Mouse (Mus musculus): Measurements from ENCODE around the gene Fsd1. TPM values are rescaled to one million over a fixed set of nuclear protein-coding genes. Genes with fewer than 3 reads are reported as not detected.
"Not testable (repeated sequence)": the region's sequence is repeated elsewhere in the genome, so short reads cannot be mapped to it uniquely, and the experiment has no call there.

The Fsd1 gene
- 21.6 TPM in 2 replicates for polyA plus RNA-seq (2015; fragmentation: Nextera tagmentation; extraction: Ambion mirVana)

DNA sequence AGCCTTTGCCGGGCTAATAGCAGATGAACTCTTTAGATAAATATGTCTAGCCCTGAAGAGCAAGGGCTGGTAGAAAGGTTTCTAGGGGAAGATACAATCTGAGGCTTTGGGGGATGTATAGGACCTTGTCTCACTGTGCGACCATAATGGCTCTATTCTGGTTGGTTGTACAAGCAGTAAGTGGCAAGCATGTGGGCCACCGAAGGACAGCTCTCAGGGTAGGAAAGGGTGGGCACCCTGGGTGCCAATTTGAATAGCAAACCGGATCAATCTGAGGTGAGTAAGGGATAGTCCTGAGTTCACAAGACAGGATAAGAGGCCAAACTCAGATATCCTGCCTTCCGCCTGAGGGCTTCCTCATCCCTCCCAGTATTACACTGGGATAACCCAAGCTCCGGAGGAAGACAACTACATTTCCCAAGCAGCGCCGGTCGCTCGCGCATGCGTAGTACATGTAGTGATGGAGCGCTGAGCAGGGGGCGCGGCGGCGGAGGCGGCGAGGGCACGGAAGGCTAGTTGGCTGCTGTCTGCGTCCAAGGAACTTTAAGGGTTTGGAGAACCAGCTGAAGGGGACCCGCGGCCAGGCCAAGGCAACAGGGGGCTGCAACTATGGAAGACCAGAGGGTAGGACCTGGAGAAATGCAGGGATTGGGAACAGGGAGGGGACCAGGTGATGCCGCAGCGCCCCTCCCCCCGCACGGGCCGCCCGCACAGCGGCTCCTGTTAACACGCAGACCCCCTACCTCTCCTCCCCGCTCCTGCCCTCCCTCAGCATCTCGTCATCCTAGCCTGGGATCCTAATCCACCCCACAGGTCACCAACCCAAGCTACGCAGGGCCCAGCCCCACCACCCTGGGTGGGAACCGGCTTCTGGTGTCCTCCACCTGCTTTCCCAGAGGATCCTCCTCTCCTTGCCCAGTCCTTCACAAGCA lies at the start of gene Fsd1:
Fsd1 (plus strand) TSS at position 480 of the 932 bp plus-strand sequence.
- Histone ChIP-seq H3K9ac (replicated peaks; ENCODE audit: low read length) (peak within 1 kb of the TSS; percentile 45), H3K9me3 (ENCODE audit: low read length) (no peaks in the 10 kb centered on the region), H3K27ac (ENCODE audit: low read length) (no peak within 1 kb of the TSS), H3K4me3 (ENCODE audit: low read length) (peak within 1 kb of the TSS; percentile 55), H3K4me1 (ENCODE audit: insufficient read depth, low read length) (no peaks in the 10 kb centered on the region), H3K27me3 (ENCODE audit: insufficient read depth, low read length) (no peaks in the 10 kb centered on the region), H3K36me3 (ENCODE audit: insufficient read depth, low read length) (no peaks in the 10 kb centered on the region), H3K4me2 (replicated peaks; ENCODE audit: low read depth, low read length) (peak within 1 kb of the TSS; percentile 77)
- 9% methylated on average over 34 of the region's 35 CpGs for WGBS
- ATAC-seq (ENCODE audit: low FRiP score, low TSS enrichment): peak; percentile 77

DNA sequence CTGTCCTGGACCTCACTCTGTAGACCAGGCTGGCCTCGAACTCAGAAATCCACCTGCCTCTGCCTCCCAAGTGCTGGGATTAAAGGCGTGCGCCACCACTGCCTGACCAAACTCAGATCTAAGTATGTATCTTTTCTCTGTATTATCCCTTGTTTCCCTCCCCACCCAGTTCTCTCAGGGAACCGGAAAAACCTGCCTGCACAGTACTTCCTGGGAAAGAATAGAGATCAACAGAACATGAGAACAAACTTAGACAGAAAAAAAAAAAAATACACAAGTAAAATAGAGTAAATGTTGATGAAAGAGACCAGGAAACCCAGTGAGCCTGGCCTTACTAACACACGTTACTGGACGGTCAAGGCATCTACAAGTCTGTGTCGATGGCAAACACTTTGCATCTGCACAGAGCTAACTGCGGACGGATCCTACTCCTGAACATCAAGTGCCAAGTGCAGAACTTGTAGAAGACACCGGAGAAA lies 41.9 kb upstream of the Fsd1 start:
- H3K4me1 ChIP-seq (ENCODE audit: insufficient read depth, low read length); H3K9me3 ChIP-seq (ENCODE audit: low read length); ATAC-seq (ENCODE audit: low FRiP score, low TSS enrichment); H3K36me3 ChIP-seq (ENCODE audit: insufficient read depth, low read length); H3K27me3 ChIP-seq (ENCODE audit: insufficient read depth, low read length): not testable (repeated sequence)
- WGBS: 21% methylated on average over 10 of the region's 10 CpGs
- H3K9ac ChIP-seq (replicated peaks; ENCODE audit: low read length): peak overlapping the region; percentile 62
- peak overlapping the region; percentile 90 for H3K27ac ChIP-seq (ENCODE audit: low read length)
- H3K4me3 ChIP-seq (ENCODE audit: low read length): peak overlapping the region; percentile 52
- peak overlapping the region; percentile 86 for H3K4me2 ChIP-seq (replicated peaks; ENCODE audit: low read depth, low read length)

DNA sequence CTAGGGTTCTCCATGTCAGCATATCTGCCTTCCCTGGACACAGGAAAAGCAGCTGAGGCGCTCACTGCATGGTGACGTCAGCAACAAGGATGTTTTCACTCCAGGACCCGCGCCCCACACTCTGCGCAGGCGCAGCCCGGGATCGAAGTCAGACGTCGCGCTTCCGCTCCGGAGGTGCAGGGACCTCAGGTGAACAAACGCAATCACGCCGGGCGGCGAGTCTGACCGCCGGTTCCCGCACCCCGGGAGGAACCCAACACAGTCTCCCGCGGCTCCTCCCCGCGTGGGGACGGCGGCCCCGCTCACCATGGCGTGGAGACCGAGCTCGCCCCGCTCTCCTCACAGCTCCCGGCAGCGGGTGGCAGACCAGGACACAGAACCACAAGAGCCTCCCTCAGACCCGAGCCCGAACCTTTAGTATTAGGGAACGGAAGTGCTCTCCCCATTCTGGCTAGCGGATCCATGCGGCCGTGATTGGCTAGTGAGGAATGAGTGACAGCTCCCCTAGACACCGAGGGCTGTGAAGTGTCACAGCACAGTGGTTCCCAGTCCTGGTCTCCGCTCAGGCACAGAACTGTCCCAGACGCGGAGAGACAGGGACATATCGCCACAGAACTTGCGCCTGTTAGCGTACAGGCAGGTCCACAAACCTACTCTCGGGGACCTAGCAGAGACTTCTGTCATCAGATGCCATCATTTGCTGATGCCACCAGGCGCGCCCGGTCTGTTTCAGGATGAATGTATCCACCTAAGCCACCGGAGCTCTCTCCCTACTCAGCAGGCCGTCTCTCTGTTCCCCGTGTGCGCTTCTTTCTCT lies 41.2 kb upstream of the Fsd1 start:
- ATAC-seq (ENCODE audit: low FRiP score, low TSS enrichment): peak; percentile 99
- under 1% methylated on average over 52 of the region's 56 CpGs for WGBS
- H3K9me3 ChIP-seq (ENCODE audit: low read length); H3K27me3 ChIP-seq (ENCODE audit: insufficient read depth, low read length); H3K4me1 ChIP-seq (ENCODE audit: insufficient read depth, low read length); H3K36me3 ChIP-seq (ENCODE audit: insufficient read depth, low read length): not testable (repeated sequence)
- Histone ChIP-seq H3K4me3 (ENCODE audit: low read length) (peak overlapping the region; percentile 52), H3K27ac (ENCODE audit: low read length) (peak overlapping the region; percentile 90), H3K4me2 (replicated peaks; ENCODE audit: low read depth, low read length) (peak overlapping the region; percentile 86), H3K9ac (replicated peaks; ENCODE audit: low read length) (peak overlapping the region; percentile 67)

DNA sequence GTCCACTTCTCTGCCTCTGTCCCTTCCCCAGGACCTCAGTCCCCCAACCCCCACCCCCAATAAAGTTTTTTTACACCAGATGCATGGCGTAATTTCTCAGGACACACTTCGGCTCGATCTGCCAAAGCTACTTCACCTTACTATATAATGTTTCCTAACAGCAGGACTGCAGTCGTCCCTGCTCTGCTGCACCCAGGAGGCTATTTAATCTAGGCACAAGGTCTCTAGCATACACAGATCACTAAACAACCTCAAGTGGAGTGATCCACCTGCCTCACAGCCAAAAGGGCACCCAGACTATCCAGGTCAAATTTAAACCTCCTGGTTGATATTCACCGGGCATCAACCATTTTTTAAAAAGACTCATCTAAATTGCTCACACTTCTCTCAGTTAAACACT lies 40.6 kb upstream of the Fsd1 start:
- 0 out of 2 replicates have a peak, but pooled peaks cover 4% of the 10 kb centered on the region for H3K4me1 ChIP-seq (ENCODE audit: insufficient read depth, low read length)
- H3K9me3 ChIP-seq (ENCODE audit: low read length): no peaks in the 10 kb centered on the region
- no peaks in the 10 kb centered on the region for H3K36me3 ChIP-seq (ENCODE audit: insufficient read depth, low read length)
- peak; percentile 13; the same call in 1 of the 2 replicates for ATAC-seq (ENCODE audit: low FRiP score, low TSS enrichment)
- peak overlapping the region; percentile 52 for H3K4me3 ChIP-seq (ENCODE audit: low read length)
- H3K9ac ChIP-seq (replicated peaks; ENCODE audit: low read length): peak overlapping the region; percentile 67
- H3K27me3 ChIP-seq (ENCODE audit: insufficient read depth, low read length): no peaks in the 10 kb centered on the region
- peak overlapping the region; percentile 86 for H3K4me2 ChIP-seq (replicated peaks; ENCODE audit: low read depth, low read length)
- WGBS: 23% methylated on average over 5 of the region's 5 CpGs
- H3K27ac ChIP-seq (ENCODE audit: low read length): peak overlapping the region; percentile 90

DNA sequence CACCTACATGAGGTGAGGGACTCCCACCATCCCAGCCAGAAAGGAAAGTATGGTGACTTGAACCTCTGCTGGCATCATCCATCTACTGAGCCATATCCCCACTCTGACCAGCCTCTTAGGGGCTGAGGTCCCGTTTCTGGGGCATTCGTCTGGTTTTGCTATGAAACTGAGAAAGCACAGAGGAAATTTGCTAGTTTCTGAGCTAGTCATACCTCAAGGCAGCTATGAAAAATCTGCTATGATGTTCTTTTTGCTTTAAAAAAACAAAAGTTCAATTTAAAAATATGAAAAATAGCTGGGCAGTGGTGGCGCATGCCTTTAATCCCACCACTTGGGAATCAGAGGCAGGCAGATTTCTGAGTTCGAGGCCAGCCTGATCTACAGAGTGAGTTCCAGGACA lies 37.7 kb upstream of the Fsd1 start:
- no peak overlapping the region for H3K4me3 ChIP-seq (ENCODE audit: low read length)
- 85% methylated on average over 4 of the region's 4 CpGs for WGBS
- H3K27ac ChIP-seq (ENCODE audit: low read length): no peak overlapping the region

DNA sequence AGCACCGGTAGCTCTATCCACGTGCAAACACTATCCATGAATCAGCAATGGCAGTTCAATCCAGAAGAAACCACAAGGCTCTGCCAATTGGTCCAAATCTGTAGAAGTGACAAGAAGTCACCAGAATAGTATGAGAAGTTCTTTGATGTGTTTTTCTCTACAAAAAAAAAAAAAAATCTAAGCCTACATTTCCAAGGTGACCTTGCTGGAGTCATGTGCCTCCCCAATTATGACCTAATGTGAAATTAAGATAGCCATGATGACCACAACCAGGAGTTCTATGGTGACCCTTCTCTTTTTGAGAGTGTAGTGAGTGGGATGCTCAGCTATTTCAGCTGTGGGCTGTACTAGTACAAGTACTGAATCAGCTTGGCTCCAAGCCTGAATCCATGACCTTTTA lies 36.9 kb upstream of the Fsd1 start, which contains the start of gene Zfp119b:
Zfp119b (minus strand) TSS at position 101 of the 400 bp plus-strand sequence.
- H3K4me1 ChIP-seq (ENCODE audit: insufficient read depth, low read length): 0 out of 2 replicates have a peak, but pooled peaks cover 4% of the 10 kb centered on the region
- no peak within 1 kb of the TSS for H3K9ac ChIP-seq (replicated peaks; ENCODE audit: low read length)
- H3K27ac ChIP-seq (ENCODE audit: low read length): no peak within 1 kb of the TSS
- WGBS: 83% methylated on average over 2 of the region's 2 CpGs
- H3K4me3 ChIP-seq (ENCODE audit: low read length): no peak within 1 kb of the TSS
- no peak for ATAC-seq (ENCODE audit: low FRiP score, low TSS enrichment)
- H3K9me3 ChIP-seq (ENCODE audit: low read length): no peaks in the 10 kb centered on the region
- no peak within 1 kb of the TSS for H3K4me2 ChIP-seq (replicated peaks; ENCODE audit: low read depth, low read length)
- H3K27me3 ChIP-seq (ENCODE audit: insufficient read depth, low read length): no peaks in the 10 kb centered on the region
- no peaks in the 10 kb centered on the region for H3K36me3 ChIP-seq (ENCODE audit: insufficient read depth, low read length)

More for the DNA sequence above, 37.7 kb upstream of the Fsd1 start:
- no peaks in the 10 kb centered on the region for H3K9me3 ChIP-seq (ENCODE audit: low read length)
- no peak for ATAC-seq (ENCODE audit: low FRiP score, low TSS enrichment)
- H3K9ac ChIP-seq (replicated peaks; ENCODE audit: low read length): no peak overlapping the region
- no peaks in the 10 kb centered on the region for H3K27me3 ChIP-seq (ENCODE audit: insufficient read depth, low read length)
- 0 out of 2 replicates have a peak, but pooled peaks cover 4% of the 10 kb centered on the region for H3K4me1 ChIP-seq (ENCODE audit: insufficient read depth, low read length)
- H3K36me3 ChIP-seq (ENCODE audit: insufficient read depth, low read length): no peaks in the 10 kb centered on the region
- no peak overlapping the region for H3K4me2 ChIP-seq (replicated peaks; ENCODE audit: low read depth, low read length)

DNA sequence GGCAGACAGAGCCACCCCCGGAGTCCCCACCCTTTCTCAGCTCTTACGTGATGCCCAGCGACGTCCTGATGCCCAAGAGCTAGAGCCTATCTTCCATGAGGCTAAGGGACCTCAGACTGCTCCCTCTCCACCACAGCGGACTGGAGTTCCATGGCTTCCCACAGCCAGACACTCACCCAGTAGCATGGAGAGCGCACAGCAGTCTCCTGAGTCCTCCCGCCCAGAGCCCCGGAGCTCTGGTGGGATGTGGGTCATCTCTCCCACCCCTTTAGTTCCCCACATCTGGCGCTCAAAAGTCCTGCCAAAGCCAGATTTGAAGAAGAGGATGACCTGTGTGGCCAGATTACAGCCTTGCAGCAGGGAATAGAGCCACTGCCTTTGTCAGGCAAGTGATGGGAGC lies 35.7 kb upstream of the Fsd1 start:
- Histone ChIP-seq H3K4me2 (replicated peaks; ENCODE audit: low read depth, low read length) (no peak overlapping the region), H3K27me3 (ENCODE audit: insufficient read depth, low read length) (peaks cover 4% of the 10 kb centered on the region; the same call in 1 of the 2 replicates), H3K27ac (ENCODE audit: low read length) (no peak overlapping the region), H3K9ac (replicated peaks; ENCODE audit: low read length) (no peak overlapping the region), H3K36me3 (ENCODE audit: insufficient read depth, low read length) (no peaks in the 10 kb centered on the region), H3K9me3 (ENCODE audit: low read length) (no peaks in the 10 kb centered on the region), H3K4me3 (ENCODE audit: low read length) (no peak overlapping the region), H3K4me1 (ENCODE audit: insufficient read depth, low read length) (0 out of 2 replicates have a peak, but pooled peaks cover 3% of the 10 kb centered on the region)
- ATAC-seq (ENCODE audit: low FRiP score, low TSS enrichment): no peak
- 76% methylated on average over 9 of the region's 9 CpGs for WGBS

DNA sequence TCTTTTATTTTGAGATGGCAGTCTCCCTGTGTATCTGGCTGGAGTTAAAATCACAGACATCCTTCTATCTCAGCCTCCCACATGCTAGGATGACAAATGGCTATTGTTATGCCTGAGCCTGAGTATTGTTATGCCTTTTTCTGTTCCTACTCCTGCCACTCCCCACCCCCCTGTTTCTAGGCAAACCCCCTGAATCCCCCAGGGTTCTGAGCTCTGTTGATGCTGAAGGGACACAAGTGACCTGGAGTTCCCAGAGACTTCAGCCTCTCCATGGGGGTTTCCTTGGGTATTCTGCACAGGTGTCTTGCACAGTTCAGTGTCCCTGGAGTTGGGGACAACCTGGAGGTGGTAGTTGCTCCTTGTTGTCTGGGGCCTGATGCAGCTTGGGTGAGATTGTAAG lies 34.3 kb upstream of the Fsd1 start:
- H3K27ac ChIP-seq (ENCODE audit: low read length): no peak overlapping the region
- H3K4me1 ChIP-seq (ENCODE audit: insufficient read depth, low read length): peaks cover 6% of the 10 kb centered on the region; the same call in 1 of the 2 replicates
- no peaks in the 10 kb centered on the region for H3K36me3 ChIP-seq (ENCODE audit: insufficient read depth, low read length)
- no peak for ATAC-seq (ENCODE audit: low FRiP score, low TSS enrichment)
- peaks cover 4% of the 10 kb centered on the region; the same call in 1 of the 2 replicates for H3K27me3 ChIP-seq (ENCODE audit: insufficient read depth, low read length)
- H3K4me3 ChIP-seq (ENCODE audit: low read length): no peak overlapping the region
- no peak overlapping the region for H3K4me2 ChIP-seq (replicated peaks; ENCODE audit: low read depth, low read length)
- no peak overlapping the region for H3K9ac ChIP-seq (replicated peaks; ENCODE audit: low read length)
- no peaks in the 10 kb centered on the region for H3K9me3 ChIP-seq (ENCODE audit: low read length)

DNA sequence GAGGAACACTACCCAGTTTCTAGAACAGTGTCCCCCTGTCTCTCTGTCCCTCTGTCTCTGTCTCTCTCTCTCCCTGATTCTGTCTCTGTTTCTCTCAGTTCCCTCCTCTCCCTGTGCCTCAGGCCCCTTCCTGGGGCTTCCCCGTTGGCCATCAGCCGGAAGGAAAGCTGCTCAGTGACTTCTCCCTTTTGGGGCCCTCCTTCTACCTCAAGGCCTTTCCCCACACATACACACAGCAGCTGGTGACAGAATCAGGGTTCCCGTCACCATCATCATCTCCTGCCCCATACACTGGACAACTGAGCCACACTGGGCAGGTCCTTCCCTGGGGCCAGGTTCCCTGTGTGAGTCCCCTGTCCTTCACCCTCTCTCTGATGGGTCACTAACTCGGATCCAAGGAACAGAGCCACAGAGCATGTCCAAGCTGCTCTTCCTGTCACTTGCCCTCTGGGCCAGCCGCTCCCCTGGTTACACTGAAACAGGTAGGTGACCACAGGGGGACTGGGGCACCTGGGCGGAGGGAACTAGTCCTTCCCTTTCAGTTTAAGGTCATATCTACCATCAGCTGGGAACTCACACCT lies 33.8 kb upstream of the Fsd1 start, which contains the start of gene Ebi3:
Ebi3 (plus strand) TSS at position 194 of the 581 bp plus-strand sequence.
- Histone ChIP-seq H3K4me3 (ENCODE audit: low read length) (no peak within 1 kb of the TSS), H3K36me3 (ENCODE audit: insufficient read depth, low read length) (no peaks in the 10 kb centered on the region), H3K9me3 (ENCODE audit: low read length) (no peaks in the 10 kb centered on the region), H3K4me2 (replicated peaks; ENCODE audit: low read depth, low read length) (no peak within 1 kb of the TSS), H3K27ac (ENCODE audit: low read length) (no peak within 1 kb of the TSS), H3K27me3 (ENCODE audit: insufficient read depth, low read length) (peaks cover 4% of the 10 kb centered on the region; the same call in 1 of the 2 replicates), H3K4me1 (ENCODE audit: insufficient read depth, low read length) (peaks cover 9% of the 10 kb centered on the region; the same call in 1 of the 2 replicates), H3K9ac (replicated peaks; ENCODE audit: low read length) (no peak within 1 kb of the TSS)
- ATAC-seq (ENCODE audit: low FRiP score, low TSS enrichment): no peak
- 70% methylated on average over 6 of the region's 6 CpGs for WGBS

All from kidney, embryonic 16.5 days (tissue).